Mouse (Mus musculus): ENCODE measurements around the gene Foxa3. TPM values are rescaled to one million over a fixed set of nuclear protein-coding genes. Genes with fewer than 3 reads are reported as not detected.

The Foxa3 gene
- total RNA-seq (2023), result not detected

GRCm38 (mm10) chr7:19023357-19023814 lies at the start of gene Foxa3:
Gene Foxa3 (minus strand): TSS chr7:19023538.

GRCm38 (mm10) chr7:19054047-19054776 lies 30.9 kb upstream of the Foxa3 start, which contains the start of gene Rsph6a:
Gene Rsph6a (plus strand): TSS chr7:19054690.

GRCm38 (mm10) chr7:19024096-19024506 lies 763 bp upstream of the Foxa3 start, which contains the start of gene Sympk:
Gene Sympk (plus strand): TSS chr7:19024377.

GRCm38 (mm10) chr7:19003902-19004630 lies 19.3 kb downstream of the Foxa3 start, which contains the start of gene Irf2bp1:
Gene Irf2bp1 (plus strand): TSS chr7:19004044.

GRCm38 (mm10) chr7:18990601-18991295 lies 32.6 kb downstream of the Foxa3 start, which contains the start of gene Mypop:
Gene Mypop (plus strand): TSS chr7:18991245.

GRCm38 (mm10) chr7:18987100-18987499 lies 36.2 kb downstream of the Foxa3 start, which contains the start of gene Nanos2:
Gene Nanos2 (plus strand): TSS chr7:18987400.

Other genes with a start within 250 kb of the Foxa3 start
- not detected for gene Psg19, start 225.0 kb downstream of the Foxa3 start, total RNA-seq (2023)
- gene Psg17, start 201.9 kb downstream of the Foxa3 start, total RNA-seq (2023), result not detected
- not detected for gene Mill2, start 183.6 kb downstream of the Foxa3 start, total RNA-seq (2023)
- 100 to 1,000 TPM; 229 to 265 TPM for gene Pglyrp1, start 152.2 kb downstream of the Foxa3 start, total RNA-seq (2023)
- 10 to 100 TPM; 21.1 to 24.7 TPM for gene Ccdc61, start 113.1 kb downstream of the Foxa3 start, total RNA-seq (2023)
- under 1 TPM in 1 of 2 experiments, not detected in 1; 0.05 TPM for gene Nova2, start 97.7 kb downstream of the Foxa3 start, total RNA-seq (2023)
- gene Nanos2, start 36.1 kb downstream of the Foxa3 start, total RNA-seq (2023), result not detected
- 1 to 10 TPM in 1 of 2 experiments, under 1 TPM in 1; 0.79 to 1.0 TPM for gene Mypop, start 32.3 kb downstream of the Foxa3 start, total RNA-seq (2023)
- gene Irf2bp1, start 19.5 kb downstream of the Foxa3 start, total RNA-seq (2023), result 10 to 100 TPM; 16.4 to 17.3 TPM
- gene Sympk, start 839 bp upstream of the Foxa3 start, total RNA-seq (2023), result 10 to 100 TPM; 77.6 to 77.8 TPM
- gene Rsph6a, start 31.2 kb upstream of the Foxa3 start, total RNA-seq (2023), result not detected
- gene Dmwd, start 52.7 kb upstream of the Foxa3 start, total RNA-seq (2023), result 1 to 10 TPM; 2.5 to 5.0 TPM
- gene Dmpk, start 60.3 kb upstream of the Foxa3 start, total RNA-seq (2023), result 10 to 100 TPM; 55.7 to 63.9 TPM
- gene Six5, start 71.1 kb upstream of the Foxa3 start, total RNA-seq (2023), result under 1 TPM; 0.58 to 0.73 TPM
- gene Gm4969, start 94.8 kb upstream of the Foxa3 start, total RNA-seq (2023), result not detected
- gene Fbxo46, start 96.3 kb upstream of the Foxa3 start, total RNA-seq (2023), result 10 to 100 TPM; 15.2 to 15.6 TPM
- gene Qpctl, start 125.8 kb upstream of the Foxa3 start, total RNA-seq (2023), result 1 to 10 TPM; 9.0 to 9.4 TPM
- gene Snrpd2, start 126.2 kb upstream of the Foxa3 start, total RNA-seq (2023), result 10 to 100 TPM; 51.0 to 53.8 TPM
- not detected for gene Gipr, start 142.6 kb upstream of the Foxa3 start, total RNA-seq (2023)
- gene Eml2, start 152.9 kb upstream of the Foxa3 start, total RNA-seq (2023), result 10 to 100 TPM; 21.4 to 22.2 TPM
- gene Gpr4, start 189.0 kb upstream of the Foxa3 start, total RNA-seq (2023), result not detected
- 10 to 100 TPM; 44.6 to 45.7 TPM for gene Opa3, start 204.8 kb upstream of the Foxa3 start, total RNA-seq (2023)
- gene Vasp, start 248.3 kb upstream of the Foxa3 start, total RNA-seq (2023), result 100 to 1,000 TPM; 298 to 304 TPM